Mouse (Mus musculus) liver, adult (tissue): ENCODE measurements around the gene Filip1l.

Source experiments
- GATA4 ChIP-seq: IDR thresholded peaks from 2 replicates; pipeline ENCODE4 v1.6.1; 2014; ENCODE audit warnings: mild to moderate bottlenecking, low read length; ENCODE audit not compliant: insufficient replicate concordance

The Filip1l gene

DNA sequence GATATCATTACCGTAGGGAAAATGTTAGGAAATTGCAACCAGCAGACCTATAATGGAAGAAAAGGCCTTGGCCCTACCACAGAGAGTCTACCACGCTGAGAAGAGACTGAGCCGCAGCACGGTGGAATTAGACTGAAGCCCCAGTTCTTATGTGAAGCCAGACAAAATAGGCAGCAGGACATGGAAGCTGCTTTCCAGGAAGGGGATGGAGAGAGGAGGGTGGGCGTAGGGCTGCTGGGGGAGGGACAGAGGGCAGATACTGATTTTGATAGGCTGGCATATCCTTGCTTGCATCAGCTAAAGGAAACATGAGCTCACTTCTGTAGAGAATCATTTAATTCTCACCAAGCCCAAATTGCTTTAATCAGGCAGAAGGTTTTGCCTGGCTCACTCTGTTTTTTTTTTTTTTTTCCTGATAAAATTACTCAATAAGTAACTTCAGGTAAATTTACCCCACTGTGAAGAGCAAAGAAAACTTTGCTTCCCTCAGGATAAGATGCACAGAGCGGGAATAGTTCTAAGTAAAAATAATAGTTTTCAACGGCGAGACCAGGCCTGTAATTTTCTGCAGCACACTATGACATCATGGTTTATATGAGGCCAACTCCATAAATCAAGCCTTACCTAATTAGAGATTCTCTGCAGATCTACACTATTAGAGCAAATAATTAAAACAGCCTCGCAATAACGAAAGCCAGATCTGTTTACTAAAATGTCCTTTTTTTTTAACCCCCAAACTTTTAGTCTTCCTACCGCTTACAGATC lies 84.8 kb downstream of the Filip1l start:
- TF ChIP-seq GATA4: no peak

DNA sequence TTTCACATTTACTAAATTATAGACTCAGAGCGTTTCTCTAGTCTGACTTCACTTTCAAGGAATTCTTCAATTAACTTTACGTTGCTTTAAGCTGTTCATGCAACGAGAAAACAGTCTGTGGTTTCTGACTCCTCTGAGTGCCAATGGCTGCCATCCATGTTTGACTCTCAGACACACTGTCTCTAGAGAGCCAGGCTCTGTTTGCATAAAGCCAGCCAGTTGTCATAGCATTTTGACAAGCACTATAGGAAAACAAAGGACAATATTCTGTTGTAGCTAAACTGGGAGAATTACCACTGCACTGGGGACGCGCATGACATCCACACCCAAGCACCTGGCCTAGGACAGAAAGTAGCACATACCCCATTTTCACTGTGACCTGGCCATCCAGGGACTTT lies 85.4 kb downstream of the Filip1l start:
- TF ChIP-seq GATA4: no peak

DNA sequence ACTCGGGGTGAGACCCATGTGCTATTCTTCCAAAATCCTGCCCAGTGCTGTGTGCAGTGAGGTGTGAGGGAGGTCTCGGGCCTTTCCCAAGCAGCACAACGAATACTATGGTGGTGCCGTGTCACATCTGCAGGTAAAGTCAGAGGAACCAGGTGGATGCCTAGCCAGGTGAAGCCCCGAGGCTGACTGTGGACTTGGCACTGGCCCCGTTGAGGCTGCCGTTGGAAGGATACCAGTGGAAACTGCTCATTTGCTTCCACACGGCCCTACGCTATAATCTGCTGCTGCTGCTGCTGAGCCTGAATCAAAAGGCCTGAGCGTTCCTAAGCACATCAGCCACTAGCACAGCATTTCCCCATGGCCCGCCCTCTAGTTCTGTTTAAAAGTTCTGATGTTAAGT lies 86.3 kb downstream of the Filip1l start:
- TF ChIP-seq GATA4: no peak

GRCm38 (mm10) chr16:57440706-57441437 lies 88.0 kb downstream of the Filip1l start:
- no peak for TF ChIP-seq GATA4

- no peak for TF ChIP-seq GATA4
Observed at GRCm38 (mm10) chr16:57445096-57446094, 92.5 kb downstream of the Filip1l start.

DNA sequence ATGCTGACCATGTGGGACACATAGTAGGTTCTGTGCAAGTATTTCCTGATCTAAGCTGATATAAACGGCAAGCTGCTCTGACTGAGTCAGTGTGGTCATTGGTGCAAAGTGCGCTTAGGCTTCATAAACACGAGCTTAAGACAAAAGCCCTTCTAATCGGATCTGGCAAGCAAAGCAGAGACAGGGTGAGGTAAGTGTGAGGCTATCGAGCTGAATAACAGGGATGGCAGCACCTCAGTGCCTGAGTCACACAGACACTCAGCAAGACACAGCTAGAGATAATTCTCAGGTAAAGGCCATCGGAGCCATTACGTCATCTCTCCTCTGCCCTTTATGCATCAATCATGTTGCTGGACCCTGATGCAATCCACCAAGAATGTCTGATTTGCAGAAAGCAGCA lies 100.1 kb downstream of the Filip1l start:
- TF ChIP-seq GATA4: no peak

DNA sequence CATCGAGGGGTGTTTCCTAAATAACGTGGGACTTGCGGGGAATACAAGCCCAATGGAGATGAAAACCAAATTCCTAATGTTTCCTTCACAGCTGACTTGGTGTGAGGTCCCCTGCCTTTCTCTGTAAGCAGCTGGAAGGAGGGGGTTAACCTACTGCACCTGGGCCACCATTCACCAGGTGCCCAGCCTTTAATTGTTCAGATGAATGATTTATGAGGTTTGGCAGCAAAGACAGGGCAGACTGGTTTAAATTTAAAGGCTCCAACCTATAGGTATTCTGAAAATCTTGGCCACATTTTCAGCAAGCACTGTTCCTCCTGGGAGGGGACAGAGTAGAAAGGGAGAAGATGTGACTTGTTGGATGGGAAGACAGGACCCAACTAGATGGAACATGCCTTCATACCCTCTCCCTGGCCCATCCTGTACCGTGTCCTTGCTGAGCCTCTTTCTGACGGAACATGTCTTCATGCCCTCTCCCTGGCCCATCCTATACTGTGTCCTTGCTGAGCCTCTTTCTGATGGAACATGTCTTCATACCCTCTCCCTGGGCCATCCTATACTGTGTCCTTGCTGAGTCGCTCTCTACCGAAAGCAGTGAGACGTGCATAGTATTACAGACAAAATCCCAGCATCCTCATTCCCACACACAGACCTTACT lies 101.3 kb downstream of the Filip1l start:
- TF ChIP-seq GATA4: no peak

- TF ChIP-seq GATA4: no peak
Observed at GRCm38 (mm10) chr16:57455573-57455972, 102.7 kb downstream of the Filip1l start.

DNA sequence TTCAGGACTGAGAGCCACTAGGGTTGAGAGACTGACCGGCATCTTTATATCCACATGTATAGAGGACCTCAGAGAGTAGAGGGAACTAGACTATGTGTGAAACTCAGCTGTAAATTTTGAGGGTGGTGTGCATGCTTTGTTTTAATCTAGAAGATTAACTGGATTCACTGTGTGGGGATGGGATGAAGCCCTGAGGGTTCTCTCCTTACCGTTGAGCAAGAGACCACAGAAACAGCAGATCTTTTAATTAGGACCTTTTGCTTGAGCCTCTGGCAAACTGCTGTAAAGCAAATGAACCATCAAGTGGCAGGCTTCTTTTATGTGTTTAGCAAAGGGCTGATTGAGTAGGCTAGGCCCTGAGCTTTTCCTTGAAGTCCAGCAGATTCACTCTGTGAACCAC lies 103.1 kb downstream of the Filip1l start:
- no peak for TF ChIP-seq GATA4

DNA sequence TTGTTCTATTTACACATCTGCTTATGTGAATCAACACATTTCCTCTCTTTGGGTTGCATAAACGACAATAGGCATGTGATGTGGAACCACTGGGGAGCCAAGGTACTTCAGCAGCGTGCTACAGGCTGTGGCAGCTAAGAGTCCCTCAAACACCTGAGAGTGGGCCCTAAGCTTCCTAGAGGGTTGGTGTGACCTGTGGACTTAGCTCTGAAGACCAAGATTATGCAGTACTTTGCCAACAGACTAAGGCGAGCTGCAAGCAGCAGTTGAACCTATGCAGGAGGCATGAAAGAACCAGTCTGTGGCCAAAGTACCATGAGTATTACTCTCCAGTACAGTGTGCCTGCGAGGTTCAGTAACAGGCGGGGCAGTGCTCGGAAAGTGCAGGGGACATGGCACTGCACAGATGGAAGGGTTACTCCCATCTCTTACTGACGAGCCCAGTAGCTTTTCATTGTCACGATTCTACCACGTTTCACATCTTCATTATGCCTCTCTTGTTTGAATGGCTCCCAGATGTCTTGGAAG lies 112.6 kb downstream of the Filip1l start:
- no peak for TF ChIP-seq GATA4

GRCm38 (mm10) chr16:57469301-57469700 lies 116.4 kb downstream of the Filip1l start:
- TF ChIP-seq GATA4: no peak

DNA sequence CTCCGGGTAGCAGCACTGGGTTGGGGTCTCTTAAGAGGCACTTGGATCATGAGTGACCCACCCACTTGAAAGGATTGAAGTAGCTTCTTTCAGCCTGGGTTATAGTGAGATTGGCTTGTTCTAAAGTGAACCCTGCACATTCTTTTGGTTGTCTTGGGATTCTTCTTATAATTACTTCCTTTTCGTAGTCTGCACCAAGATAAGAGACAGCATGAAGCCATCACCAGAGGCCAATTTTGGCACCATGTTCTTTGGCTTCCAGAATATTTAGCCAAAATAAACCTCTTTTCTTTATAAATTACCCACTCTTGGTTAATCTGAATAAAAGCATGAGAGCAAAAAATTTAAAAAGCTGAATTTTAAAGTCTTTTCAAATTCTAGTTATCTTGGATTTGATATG lies 117.0 kb downstream of the Filip1l start:
- TF ChIP-seq GATA4: no peak

- no peak for TF ChIP-seq GATA4
Observed at GRCm38 (mm10) chr16:57470286-57470830, 117.5 kb downstream of the Filip1l start.

GRCm38 (mm10) chr16:57471071-57471470 lies 118.2 kb downstream of the Filip1l start:
- TF ChIP-seq GATA4: no peak
